Mouse (Mus musculus) cerebellum, postnatal 14 days (tissue): ENCODE data around the gene Arhgap21.
A peak's percentile ranks its signal among the peaks of the same experiment; 100 is the strongest.

Experiments
- DNase-seq, 2 experiments: peaks; one replicate each; pipeline ENCODE4 v3.0.0; 2021; ENCODE audit warnings: mixed read lengths in 2 of 2

Gene Arhgap21

GRCm38 (mm10) chr2:20966176-20967100, 2.2 kb downstream of the Arhgap21 start:
- peak; percentile 66 to 72 for DNase-seq

DNA sequence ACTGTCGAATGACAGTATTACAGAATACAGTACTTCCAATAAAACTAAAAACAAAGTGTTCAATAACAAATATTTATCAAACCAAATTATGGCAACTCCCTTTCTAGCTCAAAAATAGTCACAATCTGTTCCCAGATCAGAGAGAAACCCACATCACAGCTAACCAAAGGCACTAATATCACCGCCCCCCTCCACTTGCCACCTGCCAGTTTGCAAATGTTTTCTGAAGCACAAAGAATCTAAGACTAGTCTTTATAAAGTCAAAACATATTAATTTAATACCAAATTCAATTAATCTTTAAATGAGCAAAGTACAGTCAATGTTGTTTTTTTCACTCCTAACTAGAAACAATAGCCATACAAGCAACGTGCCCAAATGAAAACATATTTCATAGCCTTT, 3.3 kb downstream of the Arhgap21 start:
- DNase-seq = peak; percentile 26 to 49

- DNase-seq = no peak
Measured at GRCm38 (mm10) chr2:20964461-20964860, 4.2 kb downstream of the Arhgap21 start.

GRCm38 (mm10) chr2:20963226-20963805, 5.4 kb downstream of the Arhgap21 start:
- DNase-seq = peak; percentile 33 to 46

- peak; percentile 86 to 91 for DNase-seq
Measured at GRCm38 (mm10) chr2:20962284-20962683, 6.4 kb downstream of the Arhgap21 start.

GRCm38 (mm10) chr2:20961825-20962224, 6.9 kb downstream of the Arhgap21 start:
- peak; percentile 57 to 76 for DNase-seq

GRCm38 (mm10) chr2:20961295-20961694, 7.4 kb downstream of the Arhgap21 start:
- DNase-seq = peak in 1 of 2 experiments; percentile 44

- peak; percentile 21 to 58 for DNase-seq
Measured at GRCm38 (mm10) chr2:20960668-20961035, 8.0 kb downstream of the Arhgap21 start.

- peak in 1 of 2 experiments; percentile 18 for DNase-seq
Measured at GRCm38 (mm10) chr2:20959906-20960667, 8.6 kb downstream of the Arhgap21 start.

- peak in 1 of 2 experiments; percentile 13 for DNase-seq
Measured at GRCm38 (mm10) chr2:20959045-20959444, 9.6 kb downstream of the Arhgap21 start.

DNA sequence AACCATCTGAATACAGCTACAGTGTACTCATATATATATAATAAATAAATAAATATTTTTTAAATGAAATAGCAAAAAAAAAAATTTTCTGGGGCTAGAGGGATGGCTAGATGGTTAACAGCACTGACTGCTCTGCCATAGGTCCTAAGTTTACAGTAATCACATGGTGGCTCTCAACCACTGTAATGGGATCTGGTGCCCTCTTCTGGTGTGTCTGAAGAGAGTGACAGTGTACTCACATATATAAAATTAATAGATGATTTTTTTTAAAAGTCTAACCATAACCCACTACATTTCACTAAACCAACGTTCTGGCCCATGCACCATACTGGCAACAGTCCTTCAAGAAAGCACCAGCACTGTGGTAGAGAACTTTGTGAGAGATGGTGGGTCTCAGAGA, 10.7 kb downstream of the Arhgap21 start:
- peak in 1 of 2 experiments; percentile 25 for DNase-seq

GRCm38 (mm10) chr2:20956716-20957115, 12.0 kb downstream of the Arhgap21 start:
- DNase-seq = peak in 1 of 2 experiments; percentile 21

- peak in 1 of 2 experiments; percentile 16 for DNase-seq
Measured at GRCm38 (mm10) chr2:20955996-20956395, 12.7 kb downstream of the Arhgap21 start.

- DNase-seq = peak in 1 of 2 experiments; percentile 24
Measured at GRCm38 (mm10) chr2:20955376-20955775, 13.3 kb downstream of the Arhgap21 start.

DNA sequence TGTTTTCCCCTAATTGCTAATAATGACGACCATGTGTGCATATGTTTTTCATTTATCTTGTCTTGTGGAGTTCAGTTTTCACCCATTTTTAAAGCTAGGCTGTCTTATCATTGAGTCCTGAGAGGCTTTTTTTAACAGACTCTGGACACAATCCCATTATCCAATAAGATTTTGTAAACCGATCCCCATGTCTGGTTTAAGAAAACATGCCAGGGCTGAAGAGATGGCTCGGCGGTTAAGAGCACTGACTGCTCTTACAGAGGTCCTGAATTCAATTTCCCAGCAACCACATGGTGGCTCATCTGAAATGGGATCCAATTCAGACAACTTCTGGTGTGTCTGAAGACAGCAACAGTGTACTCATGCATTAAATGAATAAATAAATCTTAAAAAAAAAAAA, 16.0 kb downstream of the Arhgap21 start:
- no peak for DNase-seq

GRCm38 (mm10) chr2:20949168-20949567, 19.5 kb downstream of the Arhgap21 start:
- DNase-seq = no peak

- DNase-seq = no peak
Measured at GRCm38 (mm10) chr2:20947036-20947435, 21.6 kb downstream of the Arhgap21 start.

- no peak for DNase-seq
Measured at GRCm38 (mm10) chr2:20945596-20945995, 23.1 kb downstream of the Arhgap21 start.

DNA sequence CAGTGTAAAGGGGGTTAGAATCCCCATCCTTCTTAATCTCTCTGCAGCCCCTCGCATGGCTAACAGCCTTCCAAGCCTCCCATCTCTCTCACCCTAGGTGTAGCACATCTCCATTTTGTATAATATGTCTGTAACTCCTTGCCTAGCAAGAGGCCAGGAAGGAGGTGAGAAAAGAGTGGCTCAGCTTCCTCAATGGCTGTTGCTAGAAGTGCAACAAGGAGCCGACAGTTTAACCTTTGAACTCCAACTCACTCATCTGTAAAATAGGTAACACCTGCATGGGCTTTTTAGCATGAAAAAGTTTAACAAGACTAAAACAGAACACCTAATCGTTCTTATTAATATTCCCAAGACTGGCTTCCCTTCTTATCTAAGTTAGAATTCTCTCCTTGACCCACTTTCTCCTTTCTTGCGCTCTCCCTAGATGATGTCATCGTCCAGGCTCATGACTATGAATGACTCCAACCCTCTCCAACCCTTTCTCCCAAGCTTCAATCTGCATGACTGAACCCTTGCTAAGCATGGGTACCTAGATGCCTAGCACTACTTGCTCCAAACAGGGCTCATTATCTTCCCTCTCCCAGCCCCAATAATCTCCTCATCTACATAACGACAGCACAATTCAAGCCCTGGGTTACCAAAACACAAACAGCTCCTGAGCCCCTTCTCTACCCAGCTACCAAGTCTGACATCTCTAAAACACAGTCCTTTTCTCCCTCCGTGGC, 24.8 kb downstream of the Arhgap21 start:
- no peak for DNase-seq

DNA sequence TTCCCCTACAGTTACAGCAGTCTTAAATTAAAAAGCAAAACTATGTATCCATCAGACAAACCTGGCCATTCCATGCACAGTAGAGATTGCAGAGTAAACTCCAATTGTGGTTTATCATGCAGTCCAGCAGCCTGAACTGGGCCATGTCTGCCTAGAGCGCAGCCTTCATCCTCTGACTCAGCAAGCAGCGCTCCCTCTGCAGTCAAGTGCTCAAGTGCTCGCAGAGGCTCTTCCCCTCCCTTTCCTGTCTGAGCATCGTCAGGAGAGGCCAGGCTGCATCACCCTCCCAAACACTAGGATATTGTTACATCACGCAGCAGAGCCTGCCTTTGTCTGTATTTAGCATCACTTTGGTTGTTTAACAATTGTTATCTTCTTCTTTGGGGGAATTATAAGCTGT, 25.5 kb downstream of the Arhgap21 start:
- peak; percentile 36 to 50 for DNase-seq

- no peak for DNase-seq
Measured at GRCm38 (mm10) chr2:20942434-20943198, 26.1 kb downstream of the Arhgap21 start.

DNA sequence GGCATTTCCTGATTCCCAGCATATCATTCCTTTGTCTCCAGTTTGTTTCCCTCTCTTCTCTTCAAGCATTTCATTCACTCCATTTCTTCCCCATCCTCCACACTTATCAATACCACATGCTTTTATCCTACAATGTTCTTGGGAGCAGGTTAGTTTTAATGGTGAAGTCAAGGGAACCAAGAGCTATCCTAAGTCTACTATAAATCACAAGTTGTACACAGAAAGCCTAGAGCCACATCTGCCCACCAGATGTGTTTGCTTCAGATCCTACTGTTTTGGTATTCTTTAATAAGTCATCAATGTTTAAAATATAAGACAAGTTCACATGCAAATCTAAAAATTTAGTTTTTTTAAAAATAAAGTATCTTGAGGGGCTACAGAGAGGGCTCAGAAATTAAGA, 27.6 kb downstream of the Arhgap21 start:
- DNase-seq = no peak
